Mouse (Mus musculus): ENCODE data around the gene Rps8. TPM values are rescaled to one million over a fixed set of nuclear protein-coding genes. Genes with fewer than 3 reads are reported as not detected.

The Rps8 gene
- total and polyA plus RNA-seq, 3 experiments, result 1,132 to 5,186 (median 1,156) TPM

GRCm38 (mm10) chr4:117155792-117156355 lies at the start of gene Rps8 (continued):
- TF ChIP-seq EP300 (IDR thresholded peaks at IDR 0.05; ENCODE audit: low read depth in 1 of 2, low read length in 2 of 2), result no peak
- TF ChIP-seq BHLHE40 (IDR thresholded peaks at IDR 0.05; ENCODE audit: borderline replicate concordance, low read depth, low read length), result no peak
- TF ChIP-seq MAX (IDR thresholded peaks at IDR 0.05; ENCODE audit: low read length), result peak; percentile 84

- H3K36me3 ChIP-seq (ENCODE audit: control insufficient read depth in 1 of 2, insufficient read depth in 2 of 2, low read length in 2 of 2), result peaks cover 0 to 2% of the 10 kb centered on the region in 2 experiments; a peak in 1 of 4 replicates
- no peaks in the 10 kb centered on the region for H3K27me3 ChIP-seq (ENCODE audit: control insufficient read depth in 1 of 2, insufficient read depth in 2 of 2, low read length in 2 of 2)
- H3K4me3 ChIP-seq (ENCODE audit: control insufficient read depth in 1 of 2, insufficient read depth in 1 of 2, low read depth in 2 of 2, low read length in 2 of 2), result no peak overlapping the region
- H3K79me2 ChIP-seq (ENCODE audit: control insufficient read depth, insufficient read depth, low read length, poor library complexity), result no peaks in the 10 kb centered on the region
- no peak overlapping the region for H3K9ac ChIP-seq (ENCODE audit: control insufficient read depth, low read depth, low read length, poor library complexity, severe bottlenecking)
- no peak overlapping the region for H3K27ac ChIP-seq (ENCODE audit: control insufficient read depth, low read depth, low read length)
- no peaks in the 10 kb centered on the region for H3K9me3 ChIP-seq (replicated peaks; ENCODE audit: insufficient read depth, low read length)
- no peak for TF ChIP-seq MYB (IDR thresholded peaks at IDR 0.05; ENCODE audit: low read depth, low read length)
- TF ChIP-seq TAL1 (IDR thresholded peaks at IDR 0.05; ENCODE audit: low read length), result no peak
- TF ChIP-seq BHLHE40 (IDR thresholded peaks at IDR 0.05; ENCODE audit: borderline replicate concordance, low read depth, low read length), result no peak
- TF ChIP-seq MEF2A (IDR thresholded peaks at IDR 0.05; ENCODE audit: extremely low read depth, insufficient replicate concordance, low read depth, low read length, poor library complexity, severe bottlenecking), result no peak
- peak in 1 of 2 experiments; percentile 88; a peak in 3 of 4 replicates for TF ChIP-seq POLR2A (IDR thresholded peaks at IDR 0.05; ENCODE audit: control insufficient read depth in 1 of 2, insufficient read depth in 1 of 2, low read depth in 1 of 2, low read length in 2 of 2, poor library complexity in 1 of 2)
- peak; percentile 91 for TF ChIP-seq TBP (IDR thresholded peaks at IDR 0.05; ENCODE audit: low read depth, low read length)
- H3K4me1 ChIP-seq (ENCODE audit: control insufficient read depth in 1 of 2, insufficient read depth in 2 of 2, low read length in 2 of 2), result peaks cover 0 to 7% of the 10 kb centered on the region in 2 experiments; a peak in 1 of 4 replicates
- no peak for DNase-seq (ENCODE audit: low read depth, low spot score)
Observed at GRCm38 (mm10) chr4:117202992-117203354, 46.9 kb upstream of the Rps8 start.

- peak overlapping the region; percentile 53 for H3K9ac ChIP-seq (ENCODE audit: control insufficient read depth, low read depth, low read length, poor library complexity, severe bottlenecking)
- H3K4me1 ChIP-seq (ENCODE audit: control insufficient read depth in 1 of 2, insufficient read depth in 2 of 2, low read length in 2 of 2), result peaks cover 0 to 7% of the 10 kb centered on the region in 2 experiments; a peak in 1 of 4 replicates
- no peaks in the 10 kb centered on the region for H3K9me3 ChIP-seq (replicated peaks; ENCODE audit: insufficient read depth, low read length)
- H3K4me3 ChIP-seq (ENCODE audit: control insufficient read depth in 1 of 2, insufficient read depth in 1 of 2, low read depth in 2 of 2, low read length in 2 of 2), result peak overlapping the region in 1 of 2 experiments; percentile 26; a peak in 1 of 4 replicates
- no peaks in the 10 kb centered on the region for H3K79me2 ChIP-seq (ENCODE audit: control insufficient read depth, insufficient read depth, low read length, poor library complexity)
- no peaks in the 10 kb centered on the region for H3K27me3 ChIP-seq (ENCODE audit: control insufficient read depth in 1 of 2, insufficient read depth in 2 of 2, low read length in 2 of 2)
- peak overlapping the region; percentile 80 for H3K27ac ChIP-seq (ENCODE audit: control insufficient read depth, low read depth, low read length)
- H3K36me3 ChIP-seq (ENCODE audit: control insufficient read depth in 1 of 2, insufficient read depth in 2 of 2, low read length in 2 of 2), result peaks cover 0 to 2% of the 10 kb centered on the region in 2 experiments; a peak in 1 of 4 replicates
- peak; percentile 97 for DNase-seq (ENCODE audit: low read depth, low spot score)
- TF ChIP-seq CTCF (IDR thresholded peaks at IDR 0.05 in 2 of 3, conservative IDR thresholded peaks at IDR 0.05 in 1 of 3; ENCODE audit: control insufficient read depth in 1 of 3, insufficient read depth in 1 of 3, low read depth in 2 of 3, low read length in 3 of 3, poor library complexity in 1 of 3, severe bottlenecking in 1 of 3) (peak in 2 of 3 experiments; percentile 23 to 63; a peak in 3 of 6 replicates), JUND (IDR thresholded peaks at IDR 0.05; ENCODE audit: low read depth, low read length) (no peak), SIN3A (IDR thresholded peaks at IDR 0.05; ENCODE audit: low read length) (no peak), ELF1 (IDR thresholded peaks at IDR 0.05; ENCODE audit: low read depth, low read length) (no peak), TCF12 (IDR thresholded peaks at IDR 0.05; ENCODE audit: low read depth, low read length) (no peak), ZC3H11A (IDR thresholded peaks at IDR 0.05; ENCODE audit: low read depth, low read length) (no peak), TBP (IDR thresholded peaks at IDR 0.05; ENCODE audit: low read depth, low read length) (peak; percentile 99), SMC3 (IDR thresholded peaks at IDR 0.05; ENCODE audit: low read depth, low read length) (no peak), NRF1 (IDR thresholded peaks at IDR 0.05; ENCODE audit: insufficient read depth, low read depth, low read length, poor library complexity, severe bottlenecking) (no peak), MAX (IDR thresholded peaks at IDR 0.05; ENCODE audit: low read length) (no peak), POLR2AphosphoS5 (IDR thresholded peaks at IDR 0.05; ENCODE audit: borderline replicate concordance, low read depth, low read length) (peak; percentile 100), POLR2AphosphoS2 (IDR thresholded peaks at IDR 0.05; ENCODE audit: low read length) (no peak), GABPA (IDR thresholded peaks at IDR 0.05; ENCODE audit: low read depth, low read length) (no peak), EP300 (IDR thresholded peaks at IDR 0.05; ENCODE audit: low read depth in 1 of 2, low read length in 2 of 2) (no peak), RCOR1 (IDR thresholded peaks at IDR 0.05; ENCODE audit: low read depth, low read length) (no peak), ZNF384 (IDR thresholded peaks at IDR 0.05; ENCODE audit: low read depth, low read length) (no peak), MYB (IDR thresholded peaks at IDR 0.05; ENCODE audit: low read depth, low read length) (no peak), POLR2A (IDR thresholded peaks at IDR 0.05; ENCODE audit: control insufficient read depth in 1 of 2, insufficient read depth in 1 of 2, low read depth in 1 of 2, low read length in 2 of 2, poor library complexity in 1 of 2) (peak; percentile 98 to 99), MEF2A (IDR thresholded peaks at IDR 0.05; ENCODE audit: extremely low read depth, insufficient replicate concordance, low read depth, low read length, poor library complexity, severe bottlenecking) (no peak), KAT2A (conservative IDR thresholded peaks at IDR 0.05; ENCODE audit: low read depth, low read length) (no peak), ZMIZ1 (IDR thresholded peaks at IDR 0.05; ENCODE audit: low read depth, low read length) (no peak), RAD21 (IDR thresholded peaks at IDR 0.05; ENCODE audit: low read depth, low read length) (no peak)
Observed at GRCm38 (mm10) chr4:117202046-117202991, 46.3 kb upstream of the Rps8 start.

Data from MEL (cell line).